Mouse (Mus musculus) kidney, adult 11 months (tissue): ENCODE measurements around the gene Igfals.

ENCODE experiments used
- DNase-seq: peaks from one replicate; pipeline ENCODE4 v3.0.0; 2022

Igfals gene

DNA sequence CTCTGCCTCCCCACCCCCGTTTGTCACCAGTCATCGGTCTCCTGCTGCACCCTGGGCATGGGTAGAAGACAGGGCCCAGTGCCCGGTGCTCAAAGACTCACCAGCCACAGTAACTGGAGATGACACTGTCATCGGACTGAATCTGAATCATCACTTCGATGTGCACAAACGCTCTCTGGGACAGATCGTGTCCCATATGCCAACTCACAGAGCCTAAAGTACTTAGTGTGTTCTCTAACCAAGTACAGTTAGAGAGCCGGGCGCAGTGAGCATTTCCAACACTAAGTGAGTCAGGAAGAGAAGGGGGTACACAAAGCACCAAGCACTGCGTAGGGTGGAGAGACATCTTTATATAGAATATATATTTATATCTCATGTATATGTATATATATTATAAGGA is 2.1 kb downstream of the Igfals start:
- no peak for DNase-seq

DNA sequence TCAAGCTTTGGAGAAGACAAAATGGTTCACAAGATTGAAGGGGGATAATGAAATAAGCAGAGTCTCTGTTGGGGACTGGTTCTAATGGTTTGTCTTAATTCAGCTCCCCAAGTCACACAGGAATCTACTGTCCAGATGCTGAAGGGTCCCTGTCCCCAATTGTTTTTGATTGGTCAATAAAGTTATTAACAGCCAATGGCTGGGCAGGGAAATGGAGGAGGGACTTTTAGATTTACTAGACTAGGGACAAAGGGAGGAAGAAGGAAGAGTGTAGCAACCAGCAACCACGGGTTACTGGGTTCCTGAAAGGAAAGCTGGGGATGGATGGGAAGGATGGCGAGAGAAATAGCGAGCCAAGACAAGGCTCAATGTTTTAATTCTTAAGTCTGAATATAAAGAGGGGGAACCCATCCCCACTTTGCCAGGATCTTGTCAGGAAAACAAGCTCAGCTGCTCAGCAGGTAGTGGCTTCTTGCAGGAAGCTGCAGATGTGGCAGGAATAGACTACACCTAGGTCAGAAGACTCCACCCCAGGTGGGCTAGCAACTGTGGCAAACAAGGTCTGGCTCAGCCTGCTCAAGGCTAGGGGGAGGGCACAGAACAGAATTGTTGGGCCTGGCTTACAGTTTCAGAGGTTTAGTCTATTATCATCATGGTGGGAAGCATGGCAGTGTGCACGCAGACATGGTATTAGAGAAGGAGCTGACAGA is 8.1 kb downstream of the Igfals start:
- no peak for DNase-seq

DNA sequence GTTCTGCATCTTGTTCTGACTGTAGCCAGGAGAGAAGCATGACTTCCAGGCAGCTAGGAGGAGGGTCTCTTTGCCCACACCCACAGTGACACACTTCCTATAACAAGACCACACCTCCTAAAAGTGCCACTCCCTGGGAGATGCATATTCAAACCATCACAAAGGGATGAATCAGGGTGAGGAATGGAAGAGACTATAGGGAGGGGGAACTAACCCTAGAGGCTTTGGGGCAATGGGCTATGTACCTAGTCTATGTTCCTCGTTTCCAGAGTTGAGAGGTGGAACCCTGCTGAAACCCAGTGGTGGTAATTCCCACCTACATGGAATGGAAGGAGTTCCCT is 8.6 kb downstream of the Igfals start:
- no peak for DNase-seq

DNA sequence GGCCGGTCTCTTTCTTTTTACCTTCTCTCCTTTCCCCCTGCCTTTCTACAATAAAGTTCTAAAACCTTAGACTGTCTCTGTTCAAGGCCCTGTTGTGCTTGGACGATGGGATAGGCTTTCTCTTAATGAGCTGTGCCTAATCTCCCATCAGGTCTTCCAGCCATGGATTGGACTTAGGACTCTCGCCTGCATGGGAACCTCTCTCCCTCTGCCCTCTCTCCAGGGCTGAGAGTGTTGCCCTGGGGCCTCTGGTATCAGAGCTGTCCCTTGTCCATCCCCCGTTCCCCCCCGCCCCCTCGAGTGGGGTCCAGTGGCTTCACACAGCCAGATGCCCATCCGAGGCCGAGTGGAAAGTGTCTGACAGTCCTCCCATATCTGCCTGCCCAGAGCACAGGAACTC is 9.2 kb downstream of the Igfals start:
- no peak for DNase-seq

DNA sequence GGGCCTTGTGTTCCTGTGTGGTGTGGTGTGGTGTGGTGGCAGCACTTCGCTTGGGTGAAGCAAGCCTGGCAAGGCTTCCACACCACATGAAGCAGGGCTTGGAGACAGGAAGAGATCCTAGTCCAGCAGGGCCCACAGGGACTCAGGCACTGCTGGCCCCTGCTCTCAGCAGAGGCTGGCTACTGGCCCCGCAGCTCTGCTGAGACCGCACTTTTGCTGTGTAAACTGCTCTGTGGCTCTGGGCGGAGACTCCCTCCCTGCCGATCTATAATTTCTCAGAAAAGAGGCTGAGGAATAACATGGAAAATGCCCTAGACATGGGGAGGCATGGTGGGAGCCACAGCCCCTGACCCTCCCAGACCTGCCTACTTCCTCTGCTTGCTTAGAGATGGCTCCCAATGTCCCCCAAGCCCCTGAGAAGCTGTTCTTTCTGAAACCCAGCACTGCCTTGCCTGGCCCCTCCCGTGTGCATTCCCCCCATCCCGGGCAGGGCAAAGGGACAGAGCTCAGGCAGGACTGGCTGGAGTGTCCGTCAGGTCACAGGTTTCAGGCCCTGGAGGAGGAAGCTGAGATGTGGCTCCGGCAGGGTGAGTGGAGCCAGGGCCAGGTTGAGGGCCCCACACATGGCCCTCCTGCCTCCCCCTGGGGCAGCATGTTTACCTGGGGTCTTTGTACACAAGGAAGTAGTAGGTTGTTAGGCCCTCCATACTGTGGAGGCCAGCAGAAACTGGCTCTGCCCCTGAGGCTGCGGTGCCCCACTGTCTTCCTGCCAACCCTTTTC is 11.7 kb downstream of the Igfals start:
- DNase-seq: peak; percentile 76

DNA sequence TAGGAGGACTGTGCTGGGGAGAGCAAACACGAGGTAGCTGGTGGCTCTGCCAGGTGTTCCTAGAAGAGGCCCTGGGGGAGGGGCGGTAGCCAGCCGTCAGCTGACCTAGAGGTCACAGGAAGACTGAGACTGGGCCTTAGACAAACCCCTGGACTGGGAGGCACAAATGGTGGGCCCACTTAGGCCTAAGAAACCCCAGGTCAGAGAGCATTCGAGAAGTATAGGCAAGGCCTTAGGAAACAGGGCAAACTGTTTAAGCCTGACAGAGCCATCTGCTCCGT is 12.3 kb downstream of the Igfals start:
- peak; percentile 94 for DNase-seq

DNA sequence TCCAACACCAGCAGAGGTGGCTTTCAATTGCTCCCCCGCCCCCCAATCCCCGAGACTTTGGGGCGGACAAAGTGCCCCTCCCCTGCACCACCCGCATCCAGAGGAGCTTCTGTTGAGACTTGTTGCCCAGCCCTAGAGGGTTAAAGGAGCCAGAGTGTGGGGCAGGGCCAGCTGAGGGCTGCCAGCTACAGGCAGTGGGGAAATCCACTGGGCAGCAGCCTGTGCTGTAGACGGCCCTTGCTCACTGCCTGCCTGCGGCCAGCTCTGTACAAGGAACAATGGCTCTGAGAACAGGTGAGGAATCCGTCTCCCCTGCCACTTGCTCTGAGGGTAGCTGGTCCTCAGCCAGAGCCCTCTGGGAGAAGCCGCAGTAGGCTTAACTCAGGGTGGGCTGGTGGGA is 12.7 kb downstream of the Igfals start:
- DNase-seq: peak; percentile 63

DNA sequence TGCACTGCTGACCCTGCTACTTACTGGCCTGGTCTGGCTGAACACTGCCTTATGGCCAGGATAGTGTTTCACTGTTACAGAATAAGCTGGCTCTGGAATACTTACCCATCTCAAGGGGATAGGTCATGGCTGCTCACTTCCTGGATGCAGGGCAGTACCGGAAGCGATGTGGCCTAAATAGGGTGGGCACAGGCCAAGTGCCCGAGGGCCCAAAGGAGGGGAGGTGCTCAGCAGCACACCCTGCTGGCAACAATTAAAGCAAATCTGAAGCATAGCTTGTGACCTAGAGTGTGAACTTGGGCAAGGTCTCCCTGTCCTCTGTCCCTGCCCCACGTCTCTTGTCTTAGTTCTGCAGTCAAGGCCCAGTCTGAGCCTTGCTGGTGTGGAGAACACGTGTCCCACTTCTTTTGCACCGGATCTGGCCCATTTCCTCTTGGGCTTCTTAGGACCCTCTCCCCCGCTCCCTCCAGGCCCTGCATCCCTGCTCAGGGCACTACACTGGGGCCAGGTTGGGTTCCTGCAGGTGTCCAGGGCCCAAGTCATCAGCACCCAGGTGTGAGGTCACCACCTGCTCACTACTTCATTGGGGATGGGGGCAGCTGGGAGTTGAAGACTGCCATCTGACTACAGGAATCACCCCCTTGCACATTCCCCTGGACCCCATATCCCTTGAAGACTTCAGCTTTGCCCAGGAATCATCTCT is 16.1 kb downstream of the Igfals start:
- DNase-seq: peak; percentile 53

DNA sequence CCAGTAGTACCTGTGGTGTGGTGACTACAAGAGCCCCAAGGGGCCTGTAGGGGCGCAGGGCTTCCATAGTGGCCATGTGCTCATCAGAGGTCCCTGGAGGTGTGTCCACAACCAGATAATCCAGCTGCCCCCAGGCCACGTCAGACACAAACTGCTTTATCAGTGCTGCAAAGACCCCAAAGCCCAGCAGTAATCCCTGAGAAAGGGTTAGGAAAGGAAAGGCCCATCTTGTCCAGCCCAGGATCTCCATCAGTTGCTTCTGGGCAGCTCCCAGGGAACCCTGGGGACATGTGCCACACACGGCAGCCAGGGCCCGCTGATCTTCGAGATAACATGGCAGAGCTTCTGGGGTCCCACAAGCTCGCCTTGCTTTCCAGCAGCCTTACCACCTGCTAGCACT is 18.6 kb downstream of the Igfals start:
- no peak for DNase-seq

DNA sequence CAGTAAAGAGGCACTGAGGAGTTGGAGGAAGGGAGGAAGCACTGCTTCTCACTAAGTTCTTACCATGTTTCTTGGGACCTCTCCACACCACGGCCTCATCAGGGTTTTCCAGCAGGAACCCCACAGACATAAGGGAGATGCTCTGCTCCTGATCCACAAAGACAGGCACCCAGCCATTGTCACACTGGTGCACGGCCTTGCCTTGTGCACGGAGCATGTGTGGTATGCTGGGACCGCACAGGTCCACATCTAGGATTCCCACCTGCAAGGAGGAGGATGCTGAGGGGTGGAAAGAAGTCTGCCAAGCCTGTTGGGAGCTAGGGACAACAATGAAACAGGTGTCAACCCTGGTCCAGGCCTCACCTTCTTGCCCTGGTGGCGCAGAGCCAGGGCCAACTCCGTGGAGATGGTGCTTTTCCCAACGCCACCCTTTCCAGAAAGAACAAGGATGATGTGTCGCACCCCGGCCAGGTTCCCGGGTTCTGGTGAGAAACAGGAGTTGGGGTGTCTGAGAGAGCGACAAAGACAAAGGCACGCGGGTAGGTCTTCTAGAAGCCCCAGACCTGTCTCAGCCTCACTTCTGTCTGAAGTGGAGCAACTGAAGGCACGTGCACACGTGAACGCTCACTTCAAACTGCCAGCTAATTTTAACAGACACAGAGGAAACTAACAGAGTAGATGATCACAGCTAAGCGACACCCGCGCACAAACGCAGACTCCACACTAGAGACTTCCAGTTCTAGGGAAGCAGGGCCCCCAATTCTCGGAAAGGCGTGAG is 19.7 kb downstream of the Igfals start:
- no peak for DNase-seq

DNA sequence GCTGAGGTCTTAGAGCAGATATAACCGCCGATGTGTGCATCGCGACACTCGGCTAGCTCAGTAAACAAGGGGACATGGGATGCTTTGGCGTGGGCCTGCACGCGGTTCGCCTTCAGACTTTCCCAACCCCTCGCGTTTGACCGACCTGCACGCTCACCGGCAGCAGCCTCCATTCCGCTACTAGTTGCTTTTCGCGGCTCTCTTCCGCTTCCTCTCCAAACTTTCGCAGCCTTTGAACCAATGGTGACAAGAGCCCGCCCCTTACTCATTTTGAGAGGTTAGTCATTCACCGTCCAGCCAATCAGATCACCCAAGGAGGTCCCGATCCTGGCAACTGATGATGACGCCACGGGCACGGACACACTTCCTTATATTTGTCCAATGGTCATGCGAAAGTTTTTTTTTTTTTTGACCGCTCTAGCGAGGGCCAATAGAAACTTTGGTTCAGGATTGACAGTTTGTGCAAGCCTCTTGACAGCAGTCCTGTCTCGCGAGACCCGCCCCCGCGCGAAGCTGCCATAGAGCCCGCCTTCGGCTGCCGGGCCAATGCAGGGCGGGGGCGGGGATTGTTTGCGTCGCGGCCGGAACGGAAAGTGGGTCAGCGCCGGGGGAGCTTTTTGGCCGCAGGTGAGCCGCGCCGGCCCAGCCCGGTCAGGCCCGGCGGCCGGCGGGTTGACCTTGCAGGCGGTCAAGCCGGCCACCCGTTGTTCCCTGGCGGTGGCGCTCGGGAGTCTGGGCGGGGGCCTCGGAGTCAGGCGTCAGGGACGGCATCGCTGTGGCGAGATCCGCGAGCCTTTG is 20.5 kb downstream of the Igfals start, which contains the start of the genes Nubp2 and Spsb3:
Nubp2 (minus strand) TSS at position 216 of the 798 bp plus-strand sequence.
Spsb3 (plus strand) TSS at position 510 of the 798 bp plus-strand sequence.
- peak; percentile 100 for DNase-seq

DNA sequence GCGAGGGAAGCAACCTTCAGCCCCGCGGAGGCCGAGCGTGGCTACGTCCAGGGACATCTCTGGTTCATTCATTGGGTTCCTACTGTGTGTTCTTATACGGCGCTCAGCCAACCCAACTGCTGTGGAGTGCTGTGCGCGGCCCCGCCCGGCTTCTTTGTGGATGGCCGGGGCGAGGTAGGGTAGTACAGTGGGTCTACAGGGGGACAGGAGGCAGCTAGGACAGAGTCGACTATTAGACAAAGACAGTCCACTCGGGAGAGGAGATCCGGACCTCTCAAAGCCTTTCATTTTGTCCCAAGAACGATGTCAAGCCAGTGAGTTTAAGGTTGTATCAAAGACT is 21.1 kb downstream of the Igfals start:
- DNase-seq: no peak

DNA sequence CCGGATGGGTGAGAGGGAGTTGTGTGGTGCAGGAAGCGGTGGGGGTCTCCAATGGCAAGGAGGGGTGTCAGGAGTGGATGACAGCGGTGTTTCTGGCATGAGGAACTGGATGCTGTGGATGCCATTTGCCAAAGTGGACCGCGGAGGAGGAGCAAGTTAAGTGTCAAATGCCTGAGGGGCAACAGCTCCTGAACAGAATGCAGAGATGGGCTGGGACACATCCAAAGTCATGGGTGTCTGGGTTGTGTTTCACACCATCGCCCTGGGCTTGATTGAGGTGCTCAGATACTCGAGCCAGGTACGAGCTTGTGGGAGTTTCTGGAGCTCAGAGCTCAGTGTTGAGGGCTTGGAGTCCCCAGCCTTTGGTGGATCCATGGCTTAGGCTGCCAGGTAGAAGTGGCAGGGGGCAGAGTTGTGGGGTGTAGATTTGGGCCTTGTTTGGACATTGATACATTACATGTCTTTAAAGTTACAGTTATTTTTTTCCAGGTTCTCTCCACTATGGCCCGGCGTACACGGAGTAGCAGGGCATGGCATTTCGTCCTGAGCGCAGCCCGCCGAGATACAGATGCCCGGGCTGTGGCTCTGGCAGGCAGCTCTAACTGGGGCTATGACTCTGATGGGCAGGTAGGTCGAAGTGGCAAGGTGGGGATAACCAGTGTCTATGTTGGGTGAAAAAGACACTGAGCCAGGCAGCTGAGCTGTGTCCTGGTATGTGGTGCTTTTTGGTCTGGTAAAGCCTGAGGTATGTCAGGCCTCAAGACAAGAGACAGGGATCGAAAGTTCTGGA is 21.7 kb downstream of the Igfals start:
- no peak for DNase-seq

DNA sequence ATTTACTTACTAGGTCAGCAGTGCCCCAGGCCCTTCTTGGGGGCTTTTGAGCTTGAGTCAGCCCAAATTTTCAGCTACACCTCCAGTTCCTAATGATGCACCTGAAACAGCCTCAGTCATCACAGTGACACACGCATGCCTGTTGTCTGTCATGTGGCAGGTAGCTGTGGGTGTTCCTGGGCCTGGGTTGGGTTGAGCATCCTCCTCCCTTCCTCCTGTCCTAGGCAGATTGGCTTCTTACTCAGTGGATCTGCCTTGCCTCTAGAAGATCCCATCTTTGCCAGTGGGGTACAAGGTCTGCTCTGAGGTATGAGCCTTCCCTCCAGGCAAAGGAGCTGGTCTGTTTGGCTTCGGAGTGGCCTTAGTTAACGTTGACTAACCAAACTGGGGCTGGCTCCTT is 23.1 kb downstream of the Igfals start:
- DNase-seq: no peak

DNA sequence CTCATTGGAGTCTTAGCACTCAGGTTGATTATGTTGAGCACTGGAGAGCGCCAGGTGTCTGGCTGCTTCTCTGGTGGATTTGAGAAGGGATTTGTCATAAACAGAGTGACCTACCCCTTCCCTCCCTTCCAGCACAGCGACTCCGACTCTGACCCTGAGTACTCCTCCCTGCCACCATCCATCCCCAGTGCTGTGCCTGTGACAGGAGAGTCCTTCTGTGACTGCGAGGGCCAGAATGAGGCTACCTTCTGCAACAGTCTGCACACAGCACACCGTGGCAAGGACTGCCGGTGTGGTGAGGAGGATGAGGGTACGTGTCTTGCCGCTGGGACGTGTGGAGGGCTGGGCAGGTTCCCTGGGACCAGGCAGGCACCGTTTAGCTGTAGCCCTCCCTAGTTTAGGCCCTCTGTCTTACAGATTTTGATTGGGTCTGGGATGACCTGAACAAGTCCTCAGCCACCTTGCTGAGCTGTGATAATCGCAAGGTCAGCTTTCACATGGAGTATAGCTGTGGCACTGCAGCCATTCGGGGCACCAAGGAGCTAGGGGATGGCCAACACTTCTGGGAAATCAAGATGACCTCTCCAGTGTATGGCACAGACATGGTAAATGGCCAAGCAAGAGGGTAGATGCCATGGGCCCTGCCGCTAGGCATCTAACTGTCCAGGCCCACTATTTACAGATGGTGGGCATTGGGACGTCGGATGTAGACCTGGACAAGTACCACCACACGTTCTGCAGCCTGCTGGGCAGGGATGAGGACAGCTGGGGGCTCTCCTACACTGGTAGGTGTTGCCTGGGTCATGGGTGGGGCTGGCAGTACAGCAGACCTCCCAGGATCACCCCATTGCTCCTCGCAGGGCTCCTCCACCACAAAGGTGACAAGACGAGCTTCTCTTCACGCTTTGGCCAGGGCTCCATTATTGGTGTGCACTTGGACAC is 24.6 kb downstream of the Igfals start:
- no peak for DNase-seq

DNA sequence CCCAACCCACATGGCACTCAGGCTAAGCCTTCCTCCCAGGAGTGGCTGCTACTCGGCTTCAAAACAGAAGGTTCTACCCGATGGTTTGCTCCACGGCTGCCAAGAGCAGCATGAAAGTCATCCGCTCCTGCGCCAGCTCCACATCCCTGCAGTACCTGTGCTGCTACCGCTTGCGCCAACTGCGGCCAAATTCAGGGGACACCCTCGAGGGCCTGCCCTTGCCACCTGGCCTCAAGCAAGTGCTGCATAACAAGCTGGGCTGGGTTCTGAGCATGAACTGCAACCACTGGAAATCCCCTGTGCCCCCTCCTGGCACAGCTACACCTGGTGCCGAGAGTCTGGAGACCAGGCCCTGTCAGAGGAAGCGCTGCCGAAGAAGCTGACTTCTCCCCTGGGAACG is 25.5 kb downstream of the Igfals start:
- DNase-seq: no peak

DNA sequence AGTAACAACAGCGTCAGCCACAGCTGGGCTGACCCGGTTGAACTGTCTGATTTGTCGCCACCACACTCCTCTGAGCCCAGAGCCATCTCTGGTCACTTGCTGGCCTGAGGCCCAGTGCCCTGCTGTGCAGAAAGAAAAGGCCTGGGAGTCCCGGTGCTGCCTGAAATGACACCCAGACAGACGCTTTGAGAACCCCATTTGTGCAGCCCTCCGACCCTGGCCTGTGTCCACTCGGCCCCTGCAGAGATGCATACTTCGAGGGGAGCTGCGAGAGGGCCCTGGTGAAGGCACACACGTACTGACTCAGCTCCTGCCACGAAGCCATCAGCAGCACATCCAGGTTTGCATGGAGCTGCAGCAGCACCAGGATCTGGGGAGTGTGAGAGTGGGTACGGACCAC is 27.0 kb downstream of the Igfals start:
- no peak for DNase-seq

DNA sequence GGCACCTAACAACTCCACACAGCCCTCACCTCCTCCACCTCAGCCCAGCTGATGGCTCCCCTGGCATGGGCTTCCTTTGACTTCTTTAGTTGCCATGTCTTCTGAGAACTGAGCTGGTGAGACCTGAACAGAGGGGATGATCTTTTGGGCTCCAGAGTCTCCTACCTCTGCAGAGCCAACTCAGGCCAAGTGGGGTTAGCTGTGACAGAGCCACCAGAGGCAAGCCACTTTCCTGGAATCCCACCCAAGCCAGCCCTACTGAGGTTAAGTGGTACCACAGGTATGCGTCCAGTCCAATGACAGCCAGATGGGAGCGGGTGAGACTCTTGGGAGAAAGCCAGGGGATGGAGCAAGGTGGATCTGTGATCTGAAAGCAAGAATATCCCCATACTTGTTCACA is 27.5 kb downstream of the Igfals start:
- DNase-seq: no peak

DNA sequence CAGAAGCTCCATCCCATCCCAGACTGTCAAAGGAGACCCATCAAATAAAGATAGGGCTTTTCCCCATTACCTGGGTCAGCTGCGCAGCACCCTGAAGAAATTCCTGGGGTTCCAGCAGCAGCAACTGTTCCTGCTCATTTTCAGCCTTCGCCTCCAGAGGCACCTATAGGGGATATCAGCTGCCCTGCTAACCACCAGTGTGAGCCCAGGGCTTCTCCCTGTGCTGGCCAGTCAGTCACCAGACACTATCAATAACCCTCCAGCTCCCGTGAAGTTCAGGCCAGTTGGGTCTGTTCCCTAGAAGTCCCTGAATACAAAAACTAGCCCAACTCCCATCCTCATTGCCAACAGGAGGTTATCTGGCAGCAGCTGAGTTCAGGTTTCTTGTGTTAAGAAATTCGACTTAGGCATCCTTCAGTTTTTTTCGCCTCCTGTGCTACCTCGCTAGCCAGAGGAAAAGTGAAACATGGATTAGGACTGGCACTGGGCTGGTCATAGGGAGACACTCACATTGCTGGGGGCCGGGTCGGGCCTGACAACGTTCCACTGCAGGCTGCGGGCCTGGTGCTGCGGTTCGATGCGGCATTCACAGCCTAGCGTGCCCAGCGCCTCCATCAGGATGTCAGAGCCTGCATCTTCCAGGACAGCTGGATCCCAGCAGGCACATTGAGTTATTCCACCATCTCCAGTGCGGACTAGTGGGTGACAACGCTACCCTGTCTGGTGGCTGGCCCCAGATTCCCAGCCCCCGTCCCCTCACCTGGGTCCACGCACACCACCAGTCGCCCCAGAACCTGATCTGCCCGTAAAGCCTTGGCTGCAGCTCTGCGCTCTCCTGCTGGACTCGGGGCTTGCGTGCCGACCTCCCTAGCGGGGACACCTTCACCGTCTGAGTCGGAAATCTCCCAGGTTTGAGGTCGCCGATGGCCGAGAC is 28.5 kb downstream of the Igfals start:
- DNase-seq: no peak
